Mouse (Mus musculus) neural tube, embryonic 14.5 days (tissue): Measurements from ENCODE around the gene Nsd1. TPM values are rescaled to one million over a fixed set of nuclear protein-coding genes. Genes with fewer than 3 reads are reported as not detected.

ENCODE experiments used
- ATAC-seq: fragments of 200-750 bp; cut with Nextera tagmentation; 2 replicates; pipeline ENCODE4 v1.8.0; 2017; ENCODE audit warnings: low read depth, mild to moderate bottlenecking, moderate TSS enrichment, moderate library complexity
- H3K27ac ChIP-seq: fragments of 300-500 bp; sonication (generic); 2 replicates; pipeline ENCODE4 v1.5.1; 2014; ENCODE audit warnings: low read depth, mild to moderate bottlenecking, control low read depth, low read length, moderate library complexity, mixed read lengths
- H3K27me3 ChIP-seq: fragments of 300-500 bp; sonication (generic); 2 replicates; pipeline ENCODE4 v1.6.1; 2014; ENCODE audit warnings: low read length; ENCODE audit not compliant: control insufficient read depth, insufficient read depth
- H3K36me3 ChIP-seq: fragments of 300-500 bp; sonication (generic); 2 replicates; pipeline ENCODE4 v1.6.1; 2014; ENCODE audit warnings: low read length, mixed read lengths; ENCODE audit not compliant: control insufficient read depth, insufficient read depth
- H3K4me1 ChIP-seq: fragments of 300-500 bp; sonication (generic); 2 replicates; pipeline ENCODE4 v1.6.1; 2014; ENCODE audit warnings: low read length; ENCODE audit not compliant: control insufficient read depth, insufficient read depth
- H3K4me2 ChIP-seq: fragments of 300-500 bp; sonication (generic); 2 replicates; pipeline ENCODE4 v1.6.1; 2014; ENCODE audit warnings: mild to moderate bottlenecking, low read depth, low read length, control low read depth
- H3K4me3 ChIP-seq: fragments of 300-500 bp; sonication (generic); 2 replicates; pipeline ENCODE4 v1.5.1; 2014; ENCODE audit warnings: low read depth, low read length, control low read depth, mixed read lengths
- H3K9ac ChIP-seq: fragments of 300-500 bp; sonication (generic); replicated peaks from 2 replicates; pipeline ENCODE4 v1.6.1; 2014; ENCODE audit warnings: low read depth, mild to moderate bottlenecking, control low read depth, low read length, mixed read lengths
- H3K9me3 ChIP-seq: fragments of 300-500 bp; sonication (generic); 2 replicates; pipeline ENCODE4 v1.6.1; 2016; ENCODE audit warnings: low read length; ENCODE audit not compliant: control insufficient read depth
- WGBS: fragments of 180-500 bp; shearing (Covaris S2); extraction: QIAGEN DNeasy Blood & Tissue Kit; methylation state at CpG from one replicate; pipeline ENCODE4 v1.1.7; 2014; 5-methylcytosine and 5-hydroxymethylcytosine counted together
- polyA plus RNA-seq: library from polyadenylated mRNA; unstranded; fragments of >200 nt; fragmentation: Nextera tagmentation; extraction: Ambion mirVana; gene quantifications from 2 replicates; pipeline ENCODE4 v1.2.1, GENCODE M21; 2014

Gene Nsd1
- polyA plus RNA-seq, 1 experiment from 2014 or later, result 76.8 TPM

- Histone ChIP-seq H3K27ac (peak overlapping the region; percentile 22; the same call in 1 of the 2 replicates), H3K4me1 (peaks cover 30% of the 10 kb centered on the region; the same call in 1 of the 2 replicates), H3K27me3 (no peaks in the 10 kb centered on the region), H3K9me3 (no peaks in the 10 kb centered on the region), H3K4me2 (no peak overlapping the region), H3K36me3 (peaks cover 21% of the 10 kb centered on the region), H3K4me3 (no peak overlapping the region), H3K9ac (0 out of 2 replicates have a peak overlapping the region, but pooled peaks have one; percentile 11)
- WGBS, result 56% methylated on average over 4 of the region's 4 CpGs
- ATAC-seq, result no peak
These were observed 117.6 kb downstream of the Nsd1 start for GRCm38 (mm10) chr13:55327169-55327568.

- H3K9ac ChIP-seq, result no peak overlapping the region
- peaks cover 21% of the 10 kb centered on the region for H3K36me3 ChIP-seq
- peak overlapping the region; percentile 22; the same call in 1 of the 2 replicates for H3K27ac ChIP-seq
- no peaks in the 10 kb centered on the region for H3K27me3 ChIP-seq
- 48% methylated on average over 8 of the region's 8 CpGs for WGBS
- H3K4me2 ChIP-seq, result 0 out of 2 replicates have a peak overlapping the region, but pooled peaks have one; percentile 0
- H3K4me1 ChIP-seq, result peaks cover 28% of the 10 kb centered on the region; the same call in 1 of the 2 replicates
- H3K4me3 ChIP-seq, result no peak overlapping the region
- ATAC-seq, result 0 out of 2 replicates have a peak, but pooled peaks have one; percentile 29
- no peaks in the 10 kb centered on the region for H3K9me3 ChIP-seq
These were observed 118.1 kb downstream of the Nsd1 start for GRCm38 (mm10) chr13:55327633-55328032.

GRCm38 (mm10) chr13:55328171-55328570 lies 118.6 kb downstream of the Nsd1 start:
- H3K27me3 ChIP-seq, result no peaks in the 10 kb centered on the region
- H3K9ac ChIP-seq, result no peak overlapping the region
- 85% methylated on average over 6 of the region's 6 CpGs for WGBS
- no peak overlapping the region for H3K27ac ChIP-seq
- peaks cover 21% of the 10 kb centered on the region for H3K36me3 ChIP-seq
- peak overlapping the region; percentile 0; the same call in 1 of the 2 replicates for H3K4me2 ChIP-seq
- ATAC-seq, result no peak
- no peak overlapping the region for H3K4me3 ChIP-seq
- no peaks in the 10 kb centered on the region for H3K9me3 ChIP-seq
- H3K4me1 ChIP-seq, result peaks cover 23% of the 10 kb centered on the region; the same call in 1 of the 2 replicates

- no peaks in the 10 kb centered on the region for H3K27me3 ChIP-seq
- H3K9ac ChIP-seq, result peak overlapping the region; percentile 51; the same call in 1 of the 2 replicates
- H3K9me3 ChIP-seq, result no peaks in the 10 kb centered on the region
- H3K4me2 ChIP-seq, result peak overlapping the region; percentile 70; the same call in 1 of the 2 replicates
- H3K4me3 ChIP-seq, result no peak overlapping the region
- peaks cover 18% of the 10 kb centered on the region; the same call in 1 of the 2 replicates for H3K4me1 ChIP-seq
- WGBS, result 81% methylated on average over 4 of the region's 4 CpGs
- H3K36me3 ChIP-seq, result peaks cover 21% of the 10 kb centered on the region
- no peak for ATAC-seq
- no peak overlapping the region for H3K27ac ChIP-seq
These were observed 119.1 kb downstream of the Nsd1 start for GRCm38 (mm10) chr13:55328641-55329040.

- Histone ChIP-seq H3K27me3 (no peaks in the 10 kb centered on the region), H3K36me3 (peaks cover 16% of the 10 kb centered on the region; the same call in 1 of the 2 replicates), H3K27ac (peak overlapping the region; percentile 66), H3K4me3 (peak overlapping the region; percentile 55), H3K9ac (peak overlapping the region; percentile 51), H3K4me2 (peak overlapping the region; percentile 70), H3K9me3 (no peaks in the 10 kb centered on the region), H3K4me1 (peaks cover 15% of the 10 kb centered on the region; the same call in 1 of the 2 replicates)
- ATAC-seq, result peak; percentile 22; the same call in 1 of the 2 replicates
- 1% methylated on average over 26 of the region's 29 CpGs for WGBS
These were observed 119.6 kb downstream of the Nsd1 start for GRCm38 (mm10) chr13:55329109-55329682.

DNA sequence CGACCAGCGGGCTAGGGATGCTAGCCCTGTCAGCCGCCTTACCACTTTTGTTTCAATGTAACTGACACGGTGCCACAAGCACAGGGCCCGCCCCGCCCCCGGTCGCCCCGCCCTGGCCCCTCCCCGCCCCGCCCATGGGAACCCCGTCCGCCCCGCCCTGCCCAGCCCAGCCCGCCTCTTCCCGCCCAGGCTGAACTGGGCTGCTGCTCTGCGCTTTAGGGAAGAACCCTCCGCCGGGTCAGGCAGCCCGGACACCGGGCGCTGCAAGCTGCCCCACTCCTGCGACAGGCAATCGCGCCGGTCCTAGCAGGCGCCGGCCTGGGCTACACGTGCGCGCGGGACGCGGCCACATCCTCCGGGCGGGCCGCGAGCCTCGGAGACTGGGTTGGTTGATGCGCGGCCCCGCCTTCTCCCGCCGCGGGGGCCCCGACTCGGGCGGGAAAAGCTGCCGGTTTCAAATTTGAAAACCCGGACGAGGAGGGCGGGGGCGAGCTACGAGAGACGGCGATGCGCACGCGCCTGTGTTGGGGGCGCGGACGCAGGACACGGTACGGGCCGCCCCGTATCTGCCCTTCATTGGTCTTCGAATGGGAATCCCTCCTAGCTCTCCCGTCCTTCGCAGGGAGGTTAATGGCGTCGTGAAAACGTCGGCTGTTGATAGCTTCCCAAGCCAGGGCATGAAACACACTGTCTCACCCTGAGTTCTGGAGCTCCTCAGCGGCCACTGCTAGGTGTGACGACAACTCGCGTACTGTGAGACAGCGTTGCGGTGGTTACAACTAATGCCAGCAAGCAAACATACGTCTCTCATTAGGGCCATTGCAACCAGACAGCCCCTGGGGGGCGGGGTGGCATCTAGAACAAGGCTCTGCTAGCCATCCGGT lies 120.3 kb downstream of the Nsd1 start, which contains the start of gene Mxd3:
Mxd3 (minus strand) TSS at position 141 of the 884 bp plus-strand sequence.
- ATAC-seq, result peak; percentile 82
- H3K9me3 ChIP-seq, result no peaks in the 10 kb centered on the region
- under 1% methylated on average over 79 of the region's 82 CpGs for WGBS
- H3K4me2 ChIP-seq, result peak within 1 kb of the TSS; percentile 70
- peak within 1 kb of the TSS; percentile 66 for H3K27ac ChIP-seq
- peak within 1 kb of the TSS; percentile 55 for H3K4me3 ChIP-seq
- H3K9ac ChIP-seq, result peak within 1 kb of the TSS; percentile 51
- H3K27me3 ChIP-seq, result no peaks in the 10 kb centered on the region
- peaks cover 12% of the 10 kb centered on the region; the same call in 1 of the 2 replicates for H3K36me3 ChIP-seq
- H3K4me1 ChIP-seq, result peaks cover 15% of the 10 kb centered on the region; the same call in 1 of the 2 replicates

GRCm38 (mm10) chr13:55330567-55331400 lies 121.2 kb downstream of the Nsd1 start:
- WGBS, result 56% methylated on average over 14 of the region's 14 CpGs
- peak overlapping the region; percentile 66 for H3K27ac ChIP-seq
- no peak for ATAC-seq
- no peak overlapping the region; the same call in 1 of the 2 replicates for H3K9ac ChIP-seq
- H3K4me3 ChIP-seq, result peak overlapping the region; percentile 55
- no peaks in the 10 kb centered on the region for H3K27me3 ChIP-seq
- H3K4me2 ChIP-seq, result peak overlapping the region; percentile 70
- no peaks in the 10 kb centered on the region for H3K9me3 ChIP-seq
- H3K4me1 ChIP-seq, result peaks cover 15% of the 10 kb centered on the region; the same call in 1 of the 2 replicates
- H3K36me3 ChIP-seq, result peaks cover 5% of the 10 kb centered on the region; the same call in 1 of the 2 replicates

GRCm38 (mm10) chr13:55332331-55332730 lies 122.7 kb downstream of the Nsd1 start:
- no peak overlapping the region for H3K9ac ChIP-seq
- ATAC-seq, result no peak
- H3K9me3 ChIP-seq, result no peaks in the 10 kb centered on the region
- H3K4me2 ChIP-seq, result no peak overlapping the region
- H3K36me3 ChIP-seq, result no peaks in the 10 kb centered on the region
- H3K4me3 ChIP-seq, result no peak overlapping the region
- 88% methylated on average over 3 of the region's 3 CpGs for WGBS
- H3K4me1 ChIP-seq, result peaks cover 12% of the 10 kb centered on the region; the same call in 1 of the 2 replicates
- H3K27me3 ChIP-seq, result no peaks in the 10 kb centered on the region
- no peak overlapping the region for H3K27ac ChIP-seq
